Mouse (Mus musculus) CH12.LX (cell line): ENCODE results near the gene Xrcc6.

ENCODE experiments used
- BHLHE40 ChIP-seq: IDR thresholded peaks from 2 replicates; pipeline ENCODE4 v1.6.1; 2011; ENCODE audit warnings: mild to moderate bottlenecking, low read depth, low read length, improper control_type of control experiment
- CHD1 ChIP-seq: IDR thresholded peaks from 2 replicates; pipeline ENCODE4 v1.6.1; 2012; ENCODE audit warnings: low read depth, low read length, improper control_type of control experiment, inconsistent platforms
- CTCF ChIP-seq, 2 experiments: IDR thresholded peaks in 1 of 2; conservative IDR thresholded peaks in 1 of 2; 2 replicates each; pipeline ENCODE4 v1.5.1; 2011 to 2012; ENCODE audit warnings: low read depth in 2 of 2, low read length in 2 of 2, improper control_type of control experiment in 1 of 2, inconsistent platforms in 1 of 2, mild to moderate bottlenecking in 1 of 2, moderate library complexity in 1 of 2
- E2F4 ChIP-seq: IDR thresholded peaks from 2 replicates; pipeline ENCODE4 v1.6.1; 2011; ENCODE audit warnings: low read depth, low read length, improper control_type of control experiment; ENCODE audit not compliant: insufficient replicate concordance
- MAFK ChIP-seq: IDR thresholded peaks from 2 replicates; pipeline ENCODE4 v1.6.1; 2011; ENCODE audit warnings: low read length, improper control_type of control experiment; ENCODE audit not compliant: insufficient replicate concordance
- NELFE ChIP-seq: IDR thresholded peaks from 2 replicates; pipeline ENCODE4 v1.6.1; 2011; ENCODE audit warnings: low read depth, low read length, improper control_type of control experiment
- POLR2A ChIP-seq: IDR thresholded peaks from 2 replicates; pipeline ENCODE4 v1.6.1; 2011; ENCODE audit warnings: low read depth, mild to moderate bottlenecking, improper control_type of control experiment, low read length
- TCF12 ChIP-seq: IDR thresholded peaks from 2 replicates; pipeline ENCODE4 v1.6.1; 2014; ENCODE audit warnings: low read depth, mild to moderate bottlenecking, inconsistent platforms, low read length, improper control_type of control experiment
- USF2 ChIP-seq: conservative IDR thresholded peaks from 2 replicates; pipeline ENCODE4 v1.6.1; 2011; ENCODE audit warnings: low read depth, low read length, improper control_type of control experiment
- ZNF384 ChIP-seq: IDR thresholded peaks from 2 replicates; pipeline ENCODE4 v1.6.1; 2012; ENCODE audit warnings: low read depth, low read length, improper control_type of control experiment, inconsistent platforms

DNA sequence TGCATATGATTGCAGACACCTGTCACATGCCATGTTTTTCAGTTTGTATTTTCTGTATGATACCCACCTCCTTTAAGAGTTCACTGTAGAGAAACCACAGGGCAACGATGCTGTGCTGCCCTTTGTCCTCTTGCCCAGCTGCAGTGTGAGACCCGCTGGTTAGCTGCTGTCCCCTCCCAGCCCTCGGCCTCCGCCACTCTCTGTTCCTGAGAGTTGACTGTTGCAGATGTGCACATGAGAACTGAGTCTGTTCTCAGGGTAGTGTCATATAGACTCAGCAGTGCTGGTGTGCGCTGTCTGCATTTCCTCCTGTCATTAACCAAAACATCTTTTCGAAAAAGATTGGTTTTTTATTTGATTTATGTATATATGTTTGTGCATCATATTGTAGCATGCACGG, 44.8 kb downstream of the Xrcc6 start:
- no peak for TF ChIP-seq POLR2A
- TF ChIP-seq NELFE = no peak
- TF ChIP-seq E2F4 = no peak
- no peak for TF ChIP-seq USF2
- no peak for TF ChIP-seq MAFK
- TF ChIP-seq ZNF384 = no peak
- no peak for TF ChIP-seq CTCF (conservative IDR thresholded peaks at IDR 0.05 in 1 of 2, IDR thresholded peaks at IDR 0.05 in 1 of 2; ENCODE audit: low read depth in 2 of 2, low read length in 2 of 2)
- TF ChIP-seq BHLHE40 = no peak
- no peak for TF ChIP-seq CHD1
- no peak for TF ChIP-seq TCF12
